Comparison of ENCODE assay signal across 18 mouse cellular contexts in the genomic region with DNA sequence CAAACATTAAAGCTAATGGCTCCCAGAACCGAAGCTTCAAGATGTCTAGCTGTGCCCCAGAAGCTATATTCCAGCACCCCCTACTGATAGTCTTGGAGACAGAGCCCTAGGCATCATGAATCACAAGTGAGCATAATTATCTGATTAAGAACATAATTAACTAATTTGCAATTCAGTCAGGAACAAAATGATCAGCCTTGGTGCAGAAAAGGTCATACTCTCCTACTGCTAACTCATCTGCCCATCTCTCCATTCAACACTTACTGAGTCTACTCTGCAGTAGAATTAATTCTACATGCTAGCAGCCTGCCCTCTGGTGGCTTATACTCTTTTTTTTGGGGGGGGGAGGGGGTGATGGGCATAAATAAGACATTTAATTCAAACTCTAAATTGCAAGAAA. TPM values are rescaled to one million over a fixed set of nuclear protein-coding genes. Genes with fewer than 3 reads are reported as not detected.
A peak's percentile ranks its signal among the peaks of the same experiment; 100 is the strongest.
DNase-seq lines count a peak whose midpoint lies in the region; ATAC-seq and TF ChIP-seq lines count a peak whose summit lies in the region.
"Had no signal": no experiment of that assay in that cellular context is flagged by ENCODE, and none has a peak within 500 bp of the region (broad histone marks: within the 10 kb centered on the region; RNA-seq: fewer than 3 reads in every experiment).

No protein-coding gene starts in this region.

- TF ChIP-seq POLR2A in CH12.LX (IDR thresholded peaks at IDR 0.05; ENCODE audit: low read depth, low read length), result no peak
- TF ChIP-seq POLR2A in cortical plate, adult 2 months (IDR thresholded peaks at IDR 0.05; ENCODE audit: extremely low read depth, insufficient read depth, low read length), result no peak

- peak; percentile 38; the same call in 1 of the 2 replicates for TF ChIP-seq CTCF in kidney, postnatal 0 days (IDR thresholded peaks at IDR 0.05; ENCODE audit: low read depth)
- TF ChIP-seq CTCF in CH12.LX (conservative IDR thresholded peaks at IDR 0.05 in 1 of 2, IDR thresholded peaks at IDR 0.05 in 1 of 2; ENCODE audit: low read depth in 2 of 2, low read length in 2 of 2), result peak in 1 of 2 experiments; percentile 64; a peak in 2 of 4 replicates
- peak; percentile 30; the same call in 1 of the 2 replicates for TF ChIP-seq CTCF in cortical plate, adult 2 months (IDR thresholded peaks at IDR 0.05; ENCODE audit: extremely low read depth, insufficient read depth, low read length)

- no peak overlapping the region for H3K9ac ChIP-seq in kidney, postnatal 0 days (ENCODE audit: low read depth, low read length)
- H3K9ac ChIP-seq in CH12.LX (ENCODE audit: insufficient read depth, low read depth), result no peak overlapping the region
- H3K9ac ChIP-seq: forebrain, embryonic 15.5 days; kidney, embryonic 15.5 days; lung, embryonic 15.5 days; midbrain, embryonic 12.5 days had no signal

- no peaks in the 10 kb centered on the region for H3K79me2 ChIP-seq in CH12.LX (replicated peaks; ENCODE audit: control insufficient read depth, extremely low read depth, insufficient read depth, poor library complexity, severe bottlenecking)

- no peak for ATAC-seq in kidney, postnatal 0 days (replicated peaks; ENCODE audit: low FRiP score, low read depth)
- ATAC-seq: CD4-positive, CD25-positive, alpha-beta regulatory T cell, adult 4 months; forebrain, embryonic 15.5 days; inflammation-experienced regulatory T-cells, adult 6 months had no signal

- H3K4me3 ChIP-seq in kidney, postnatal 0 days (replicated peaks; ENCODE audit: low read depth, low read length), result no peak overlapping the region
- H3K4me3 ChIP-seq in CH12.LX (replicated peaks in 1 of 3; ENCODE audit: low read depth in 2 of 3, low read length in 2 of 3, poor library complexity in 1 of 3), result no peak overlapping the region
- H3K4me3 ChIP-seq in cortical plate, adult 2 months (ENCODE audit: insufficient read depth, low read length), result no peak overlapping the region
- H3K4me3 ChIP-seq: forebrain, embryonic 15.5 days; hindbrain, embryonic 10.5 days; kidney, embryonic 15.5 days; limb, embryonic 10.5 days; lung, embryonic 15.5 days; midbrain, embryonic 12.5 days had no signal

- DNase-seq in cerebellum, postnatal 14 days, result peak; percentile 15 to 27
- DNase-seq in cerebellum, postnatal 25 days, result no peak
- no peak for DNase-seq in kidney, postnatal 0 days (ENCODE audit: low spot score)
- DNase-seq in kidney, adult 11 months, result no peak
- DNase-seq in CH12.LX (ENCODE audit: extremely low read depth), result no peak
- DNase-seq in testis, postnatal 10 days (ENCODE audit: low spot score), result no peak
- DNase-seq: adrenal gland, postnatal 10 days had no signal

- no peaks in the 10 kb centered on the region for H3K36me3 ChIP-seq in kidney, postnatal 0 days (ENCODE audit: insufficient read depth, low read length)
- peaks cover 0 to 28% of the 10 kb centered on the region in 2 experiments for H3K36me3 ChIP-seq in CH12.LX (replicated peaks in 1 of 2; ENCODE audit: control insufficient read depth in 1 of 2, insufficient read depth in 1 of 2, low read length in 1 of 2)
- H3K36me3 ChIP-seq: forebrain, embryonic 15.5 days; limb, embryonic 10.5 days; midbrain, embryonic 12.5 days had no signal

- dilution Hi-C loops in CH12.LX (cut with MboI; ENCODE audit: extremely low pct_ligation_motif_present, extremely low pct_unique_long_range_greater_than_20kb, low sequenced_read_pairs), result no loop called here

- in situ Hi-C loops in CH12.LX (cut with MboI; ENCODE audit: low pct_ligation_motif_present, low pct_unique_long_range_greater_than_20kb, low sequenced_read_pairs), result no loop called here

- H3K9me3 ChIP-seq in kidney, postnatal 0 days (replicated peaks; ENCODE audit: low read length), result no peaks in the 10 kb centered on the region
- H3K9me3 ChIP-seq in CH12.LX (replicated peaks; ENCODE audit: low read length), result no peaks in the 10 kb centered on the region
- H3K9me3 ChIP-seq: forebrain, embryonic 15.5 days; hindbrain, embryonic 10.5 days; kidney, embryonic 15.5 days; limb, embryonic 10.5 days; lung, embryonic 15.5 days; midbrain, embryonic 12.5 days had no signal

- H3K4me2 ChIP-seq in kidney, postnatal 0 days (ENCODE audit: low read length), result no peak overlapping the region
- H3K4me2 ChIP-seq in CH12.LX (ENCODE audit: insufficient read depth, low read depth, poor library complexity, severe bottlenecking), result no peak overlapping the region
- H3K4me2 ChIP-seq: forebrain, embryonic 15.5 days; kidney, embryonic 15.5 days; liver, embryonic 11.5 days; lung, embryonic 15.5 days; midbrain, embryonic 12.5 days had no signal

- no peaks in the 10 kb centered on the region for H3K4me1 ChIP-seq in kidney, postnatal 0 days (replicated peaks; ENCODE audit: insufficient read depth, low read length)
- peaks cover 0 to 3% of the 10 kb centered on the region in 2 experiments; a peak in 1 of 4 replicates for H3K4me1 ChIP-seq in CH12.LX (ENCODE audit: control insufficient read depth in 1 of 2, insufficient read depth in 2 of 2)
- H3K4me1 ChIP-seq in cortical plate, adult 2 months (ENCODE audit: control insufficient read depth, insufficient read depth, low read length), result peaks cover 3% of the 10 kb centered on the region
- H3K4me1 ChIP-seq: hindbrain, embryonic 10.5 days; kidney, embryonic 15.5 days; limb, embryonic 10.5 days; lung, embryonic 15.5 days; midbrain, embryonic 12.5 days had no signal

- no peak for TF ChIP-seq EP300 in CH12.LX (IDR thresholded peaks at IDR 0.05; ENCODE audit: low read length)

- H3K27me3 ChIP-seq in kidney, postnatal 0 days (ENCODE audit: insufficient read depth, low read length), result no peaks in the 10 kb centered on the region
- no peaks in the 10 kb centered on the region for H3K27me3 ChIP-seq in CH12.LX (replicated peaks)
- H3K27me3 ChIP-seq: forebrain, embryonic 15.5 days; kidney, embryonic 15.5 days; lung, embryonic 15.5 days; midbrain, embryonic 12.5 days had no signal

- H3K27ac ChIP-seq in kidney, postnatal 0 days, result no peak overlapping the region
- no peak overlapping the region for H3K27ac ChIP-seq in CH12.LX (ENCODE audit: insufficient read depth, low read depth)
- no peak overlapping the region for H3K27ac ChIP-seq in cortical plate, adult 2 months (ENCODE audit: insufficient read depth, low read length)
- H3K27ac ChIP-seq: forebrain, embryonic 15.5 days; hindbrain, embryonic 10.5 days; kidney, embryonic 15.5 days; limb, embryonic 10.5 days; lung, embryonic 15.5 days; macrophage; midbrain, embryonic 12.5 days had no signal

- WGBS in kidney, postnatal 0 days, result 55% methylated on average over 1 of the region's 1 CpGs

- TF ChIP-seq RAD21 in CH12.LX (IDR thresholded peaks at IDR 0.05; ENCODE audit: low read depth, low read length), result peak; percentile 55

TF ChIP-seq in CH12.LX, 34 proteins besides CTCF, POLR2A, EP300 and RAD21:
- TF ChIP-seq PAX5 (IDR thresholded peaks at IDR 0.05; ENCODE audit: low read length), result no peak
- TF ChIP-seq ZMIZ1 (IDR thresholded peaks at IDR 0.05; ENCODE audit: low read depth, low read length), result no peak
- no peak for TF ChIP-seq USF2 (conservative IDR thresholded peaks at IDR 0.05; ENCODE audit: low read depth, low read length)
- no peak for TF ChIP-seq ETS1 (conservative IDR thresholded peaks at IDR 0.05; ENCODE audit: low read depth, low read length)
- TF ChIP-seq HCFC1 (IDR thresholded peaks at IDR 0.05; ENCODE audit: low read depth, low read length), result no peak
- TF ChIP-seq TCF12 (IDR thresholded peaks at IDR 0.05; ENCODE audit: low read depth, low read length), result no peak
- TF ChIP-seq RCOR1 (conservative IDR thresholded peaks at IDR 0.05; ENCODE audit: low read depth, low read length), result no peak
- no peak for TF ChIP-seq POLR2AphosphoS2 (IDR thresholded peaks at IDR 0.05; ENCODE audit: low read depth, low read length)
- peak; percentile 17; the same call in 1 of the 2 replicates for TF ChIP-seq NELFE (IDR thresholded peaks at IDR 0.05; ENCODE audit: low read depth, low read length)
- TF ChIP-seq USF1 (IDR thresholded peaks at IDR 0.05; ENCODE audit: low read depth, low read length), result no peak
- peak; percentile 14; the same call in 1 of the 2 replicates for TF ChIP-seq MAZ (IDR thresholded peaks at IDR 0.05; ENCODE audit: low read depth, low read length)
- TF ChIP-seq MAX (IDR thresholded peaks at IDR 0.05; ENCODE audit: low read length), result no peak
- TF ChIP-seq SMC3 (IDR thresholded peaks at IDR 0.05; ENCODE audit: low read depth, low read length), result peak; percentile 60
- no peak for TF ChIP-seq ELF1 (IDR thresholded peaks at IDR 0.05; ENCODE audit: low read depth, low read length)

RNA-seq across cellular contexts. Expression of gene Gtf2e1, which starts 35.1 kb away (rescaled TPM):
- polyA plus RNA-seq in kidney, postnatal 0 days (2015; fragmentation: Nextera tagmentation; extraction: Ambion mirVana), result 17.9 TPM in 2 replicates
- 29.5 and 39.5 TPM in 2 replicates for total RNA-seq in CH12.LX (2012; rRNA removed)
- total RNA-seq in CH12.LX (2014; rRNA removed), result 72.7 and 77.9 TPM in 2 replicates
- polyA plus RNA-seq in CH12.LX (2012; ENCODE audit: insufficient read length, low read depth), result 52.2 and 56.0 TPM in 2 replicates
- 12.6 and 13.2 TPM in 2 replicates for polyA plus RNA-seq in cortical plate, adult 2 months (2012; rRNA removed)

RNA-seq across cellular contexts. Expression of gene Rabl3, which starts 35.2 kb away (rescaled TPM):
- polyA plus RNA-seq in kidney, postnatal 0 days (2015; fragmentation: Nextera tagmentation; extraction: Ambion mirVana), result 20.7 and 21.4 TPM in 2 replicates
- total RNA-seq in CH12.LX (2012; rRNA removed), result 12.3 and 14.4 TPM in 2 replicates
- 19.0 and 19.8 TPM in 2 replicates for total RNA-seq in CH12.LX (2014; rRNA removed)
- polyA plus RNA-seq in CH12.LX (2012; ENCODE audit: insufficient read length, low read depth), result 34.9 and 36.8 TPM in 2 replicates
- polyA plus RNA-seq in cortical plate, adult 2 months (2012; rRNA removed), result 7.7 and 7.9 TPM in 2 replicates

Comparison
In these comparisons a context has a peak if more than half of its experiments do, and no peak if none do; other contexts are left out.
1. DNase-seq: peak in cerebellum, postnatal 14 days (2 of 2); none in cerebellum, postnatal 25 days (0 of 2), kidney, postnatal 0 days (single experiment), kidney, adult 11 months (single experiment), CH12.LX (single experiment) and testis, postnatal 10 days (single experiment).